Mouse (Mus musculus) heart, adult 2 months (tissue): ENCODE measurements at regions not wholly inside any gene's neighbourhood (a gene's known extent, or its start where the extent isn't known, plus 50 kb on each side); places are given as distances from the start of the nearest gene placed in this dataset.

Experiments
- CTCF ChIP-seq: fragments of 200-600 bp; IDR thresholded peaks from 2 replicates; pipeline ENCODE4 v1.8.1; 2022; ENCODE audit warnings: antibody characterized with exemption, mild to moderate bottlenecking, moderate library complexity
- EP300 ChIP-seq: fragments of 200-500 bp; IDR thresholded peaks from 2 replicates; pipeline ENCODE4 v1.6.1; 2011; ENCODE audit warnings: low read depth, low read length, control low read depth; ENCODE audit not compliant: insufficient read depth

- TF ChIP-seq EP300 (no peak), CTCF (no peak)
These were observed 405.6 kb upstream of the Slc30a5 start for GRCm38 (mm10) chr13:101238860-101239259.
